Mouse (Mus musculus) cortical plate, adult 2 months (tissue): Measurements from ENCODE around the gene Poc1b.

Source experiments
- CTCF ChIP-seq: fragments of 200-500 bp; IDR thresholded peaks from 2 replicates; pipeline ENCODE4 v1.5.1; 2011; ENCODE audit warnings: mild to moderate bottlenecking, control low read depth, low read length; ENCODE audit not compliant: insufficient read depth; ENCODE audit errors: extremely low read depth
- POLR2A ChIP-seq: fragments of 200-500 bp; IDR thresholded peaks from 2 replicates; pipeline ENCODE4 v1.6.1; 2011; ENCODE audit warnings: mild to moderate bottlenecking, low read length, control low read depth; ENCODE audit not compliant: insufficient read depth; ENCODE audit errors: extremely low read depth

DNA sequence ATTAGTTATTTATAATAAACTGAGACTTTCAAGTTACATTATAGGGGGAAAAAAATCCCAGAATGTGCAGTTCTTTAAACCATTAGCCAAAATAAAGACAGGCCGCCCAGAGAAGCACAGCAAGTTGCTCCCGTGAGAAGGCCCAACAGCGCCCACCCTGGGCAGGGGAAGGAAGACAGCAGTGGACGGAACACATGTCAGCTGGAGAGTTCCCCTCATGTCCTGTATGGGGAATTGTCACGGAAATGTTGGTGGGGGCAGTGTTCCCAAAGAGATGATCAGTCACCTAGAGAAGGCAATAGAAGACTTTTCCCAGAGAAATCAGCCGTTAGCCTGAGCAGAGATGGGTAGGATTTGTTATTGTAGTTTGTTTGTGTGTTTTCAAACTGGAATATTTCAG lies 61.6 kb downstream of the Poc1b start:
- TF ChIP-seq CTCF (0 out of 2 replicates have a peak, but pooled peaks have one; percentile 8), POLR2A (no peak)
